Mouse (Mus musculus): ENCODE measurements around the gene Pou2f1.
"Not testable (repeated sequence)": the region's sequence is repeated elsewhere in the genome, so short reads cannot be mapped to it uniquely, and the experiment has no call there.

Pou2f1 gene

GRCm38 (mm10) chr1:166003181-166004022, 924 bp upstream of the Pou2f1 start:
- peak; percentile 96 for DNase-seq (ENCODE audit: extremely low read depth, insufficient read length, low spot score)

GRCm38 (mm10) chr1:166001904-166002489, 481 bp downstream of the Pou2f1 start:
- DNase-seq (ENCODE audit: extremely low read depth, insufficient read length, low spot score): no peak

GRCm38 (mm10) chr1:166001121-166001903, 1.2 kb downstream of the Pou2f1 start:
- peak; percentile 52 for DNase-seq (ENCODE audit: extremely low read depth, insufficient read length, low spot score)

- DNase-seq (ENCODE audit: extremely low read depth, insufficient read length, low spot score): no peak
Measured at GRCm38 (mm10) chr1:166000601-166001120, 1.8 kb downstream of the Pou2f1 start.

GRCm38 (mm10) chr1:165999709-166000108, 2.8 kb downstream of the Pou2f1 start:
- DNase-seq (ENCODE audit: extremely low read depth, insufficient read length, low spot score): no peak

GRCm38 (mm10) chr1:165995661-165996055, 6.8 kb downstream of the Pou2f1 start:
- no peak for DNase-seq (ENCODE audit: extremely low read depth, insufficient read length, low spot score)

GRCm38 (mm10) chr1:165995011-165995660, 7.3 kb downstream of the Pou2f1 start:
- not testable (repeated sequence) for DNase-seq (ENCODE audit: extremely low read depth, insufficient read length, low spot score)

GRCm38 (mm10) chr1:165994279-165994678, 8.2 kb downstream of the Pou2f1 start:
- no peak for DNase-seq (ENCODE audit: extremely low read depth, insufficient read length, low spot score)

- no peak for DNase-seq (ENCODE audit: extremely low read depth, insufficient read length, low spot score)
Measured at GRCm38 (mm10) chr1:165993270-165994156, 9.0 kb downstream of the Pou2f1 start.

GRCm38 (mm10) chr1:165988536-165988935, 13.9 kb downstream of the Pou2f1 start:
- no peak for DNase-seq (ENCODE audit: extremely low read depth, insufficient read length, low spot score)

GRCm38 (mm10) chr1:165988072-165988471, 14.4 kb downstream of the Pou2f1 start:
- no peak for DNase-seq (ENCODE audit: extremely low read depth, insufficient read length, low spot score)

GRCm38 (mm10) chr1:165985743-165986360, 16.6 kb downstream of the Pou2f1 start:
- no peak for DNase-seq (ENCODE audit: extremely low read depth, insufficient read length, low spot score)

GRCm38 (mm10) chr1:165985186-165985585, 17.3 kb downstream of the Pou2f1 start:
- DNase-seq (ENCODE audit: extremely low read depth, insufficient read length, low spot score): no peak

GRCm38 (mm10) chr1:165976672-165977448, 25.6 kb downstream of the Pou2f1 start:
- no peak for DNase-seq (ENCODE audit: extremely low read depth, insufficient read length, low spot score)

- no peak for DNase-seq (ENCODE audit: extremely low read depth, insufficient read length, low spot score)
Measured at GRCm38 (mm10) chr1:165969001-165969690, 33.3 kb downstream of the Pou2f1 start.

GRCm38 (mm10) chr1:165967027-165967654, 35.3 kb downstream of the Pou2f1 start:
- DNase-seq (ENCODE audit: extremely low read depth, insufficient read length, low spot score): no peak

- DNase-seq (ENCODE audit: extremely low read depth, insufficient read length, low spot score): no peak
Measured at GRCm38 (mm10) chr1:165966156-165966914, 36.1 kb downstream of the Pou2f1 start.

Measured in 3134 (cell line).